Mouse (Mus musculus) left cerebral cortex, adult 11 months (tissue): ENCODE results near the gene Dph6.
A peak's percentile ranks its signal among the peaks of the same experiment; 100 is the strongest.
"Not testable (repeated sequence)": the region's sequence is repeated elsewhere in the genome, so short reads cannot be mapped to it uniquely, and the experiment has no call there.

Source experiments
- DNase-seq: peaks from one replicate; pipeline ENCODE4 v3.0.0; 2022; ENCODE audit warnings: low spot score

Gene Dph6

GRCm38 (mm10) chr2:114654365-114655239 is at the start of gene Dph6:
TSS of gene Dph6 (minus strand) at chr2:114654964.
- DNase-seq: peak; percentile 79

- no peak for DNase-seq
Observed at GRCm38 (mm10) chr2:114700966-114701685, 46.4 kb upstream of the Dph6 start.

GRCm38 (mm10) chr2:114691607-114692006 is 36.8 kb upstream of the Dph6 start:
- no peak for DNase-seq

- no peak for DNase-seq
Observed at GRCm38 (mm10) chr2:114687483-114687882, 32.7 kb upstream of the Dph6 start.

GRCm38 (mm10) chr2:114687081-114687480 is 32.3 kb upstream of the Dph6 start:
- no peak for DNase-seq

GRCm38 (mm10) chr2:114673831-114674230 is 19.1 kb upstream of the Dph6 start:
- no peak for DNase-seq

- no peak for DNase-seq
Observed at GRCm38 (mm10) chr2:114670983-114671382, 16.2 kb upstream of the Dph6 start.

GRCm38 (mm10) chr2:114658954-114659353 is 4.2 kb upstream of the Dph6 start:
- no peak for DNase-seq

GRCm38 (mm10) chr2:114646240-114646639 is 8.5 kb downstream of the Dph6 start:
- DNase-seq: no peak

GRCm38 (mm10) chr2:114643832-114644231 is 10.9 kb downstream of the Dph6 start:
- DNase-seq: no peak

- DNase-seq: no peak
Observed at GRCm38 (mm10) chr2:114624683-114625082, 30.1 kb downstream of the Dph6 start.

GRCm38 (mm10) chr2:114622550-114622939 is 32.2 kb downstream of the Dph6 start:
- peak; percentile 10 for DNase-seq

- DNase-seq: no peak
Observed at GRCm38 (mm10) chr2:114621781-114622549, 32.8 kb downstream of the Dph6 start.

- DNase-seq: no peak
Observed at GRCm38 (mm10) chr2:114611576-114611975, 43.2 kb downstream of the Dph6 start.

- no peak for DNase-seq
Observed at GRCm38 (mm10) chr2:114610110-114610509, 44.7 kb downstream of the Dph6 start.

- DNase-seq: not testable (repeated sequence)
Observed at GRCm38 (mm10) chr2:114605202-114605601, 49.6 kb downstream of the Dph6 start.

GRCm38 (mm10) chr2:114601174-114601573 is 53.6 kb downstream of the Dph6 start:
- no peak for DNase-seq

GRCm38 (mm10) chr2:114599793-114600192 is 55.0 kb downstream of the Dph6 start:
- no peak for DNase-seq

- DNase-seq: no peak
Observed at GRCm38 (mm10) chr2:114593393-114593792, 61.4 kb downstream of the Dph6 start.

GRCm38 (mm10) chr2:114580714-114581113 is 74.0 kb downstream of the Dph6 start:
- DNase-seq: no peak

- DNase-seq: no peak
Observed at GRCm38 (mm10) chr2:114543000-114543622, 111.7 kb downstream of the Dph6 start.

- no peak for DNase-seq
Observed at GRCm38 (mm10) chr2:114542325-114542724, 112.4 kb downstream of the Dph6 start.
